Mouse (Mus musculus) erythroblast, embryonic 14.5 days (primary cell): Measurements from ENCODE around the gene Smarca4.

ENCODE experiments used
- GATA1 ChIP-seq: IDR thresholded peaks from 2 replicates; pipeline ENCODE4 v1.6.1; 2012; ENCODE audit warnings: low read length, inconsistent platforms, mixed read lengths
- TAL1 ChIP-seq: IDR thresholded peaks from 3 replicates; pipeline ENCODE4 v1.6.1; 2012; ENCODE audit warnings: low read length, inconsistent platforms, mixed read lengths

GRCm38 (mm10) chr9:21591127-21591830 lies 24.7 kb upstream of the Smarca4 start:
- no peak for TF ChIP-seq TAL1
- no peak for TF ChIP-seq GATA1
